Mouse (Mus musculus): Measurements from ENCODE around the gene Tsfm.

- no peak for TF ChIP-seq CTCF (IDR thresholded peaks at IDR 0.05; ENCODE audit: insufficient read depth, low read depth, low read length)
- TF ChIP-seq POLR2A (IDR thresholded peaks at IDR 0.05; ENCODE audit: insufficient read depth, low read depth, low read length) = no peak
Measured at GRCm38 (mm10) chr10:127066519-127067018, 35.9 kb upstream of the Tsfm start.

All from olfactory bulb, adult 2 months (tissue).